Mouse (Mus musculus): ENCODE results near the gene Timp3. TPM values are rescaled to one million over a fixed set of nuclear protein-coding genes. Genes with fewer than 3 reads are reported as not detected.
"Not testable (repeated sequence)": the region's sequence is repeated elsewhere in the genome, so short reads cannot be mapped to it uniquely, and the experiment has no call there.

Gene Timp3
- polyA plus RNA-seq, 1 experiment: 25.3 TPM

DNA sequence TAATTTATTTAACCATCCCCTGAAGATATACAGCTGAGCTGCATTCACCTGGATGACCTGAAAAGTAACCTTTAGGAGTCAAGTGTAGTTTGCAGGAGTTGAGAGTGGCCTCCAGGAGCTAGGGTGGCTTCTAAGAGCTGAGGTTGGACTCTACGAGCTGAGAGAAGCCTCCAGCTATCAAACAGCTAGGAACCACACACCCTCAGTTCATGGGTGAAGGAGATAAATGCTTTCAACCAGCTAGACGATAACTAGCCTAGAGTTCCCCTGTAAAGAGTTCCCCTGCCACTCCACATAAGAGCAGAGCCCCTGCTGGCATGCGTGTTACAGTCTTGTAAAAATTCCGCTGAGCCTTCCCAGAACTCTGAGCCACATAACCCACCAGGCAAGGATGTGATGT lies 69.2 kb downstream of the Timp3 start:
- Histone ChIP-seq H3K4me1 (ENCODE audit: control insufficient read depth, insufficient read depth, insufficient read length) (no peaks in the 10 kb centered on the region), H3K27ac (ENCODE audit: insufficient read depth, low read length) (no peak overlapping the region), H3K27me3 (ENCODE audit: control insufficient read depth, insufficient read depth, low read length) (no peaks in the 10 kb centered on the region), H3K4me3 (ENCODE audit: extremely low read depth, insufficient read depth, insufficient read length) (no peak overlapping the region), H3K36me3 (ENCODE audit: control insufficient read depth, insufficient read depth, low read length) (no peaks in the 10 kb centered on the region)
- TF ChIP-seq POLR2A (IDR thresholded peaks at IDR 0.05; ENCODE audit: low read depth, low read length) (no peak), CTCF (IDR thresholded peaks at IDR 0.05; ENCODE audit: extremely low read depth, insufficient read depth, insufficient read length, insufficient replicate concordance) (no peak)
- 86% methylated on average over 4 of the region's 4 CpGs for WGBS
- no peak for DNase-seq (ENCODE audit: low read depth in 1 of 2, low spot score in 2 of 2)

DNA sequence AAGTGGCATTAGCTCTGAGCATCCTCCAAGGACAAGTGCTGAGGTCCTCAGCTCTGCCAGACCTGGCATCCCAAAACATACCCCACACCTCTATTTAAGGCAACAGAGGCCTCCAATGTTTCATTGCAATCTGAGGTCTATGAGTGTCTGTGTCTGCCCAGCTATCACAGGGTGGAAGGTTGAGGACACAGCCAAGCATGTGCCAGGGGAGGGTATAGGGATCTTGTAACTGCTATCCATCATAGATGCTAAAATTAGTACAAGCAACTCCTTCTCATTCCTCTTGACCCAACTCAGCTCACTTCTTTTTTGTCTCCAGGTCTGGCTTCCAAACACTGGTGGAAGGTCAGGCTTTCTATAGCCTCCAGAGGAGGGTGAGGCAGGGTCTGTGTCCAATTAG lies 71.4 kb downstream of the Timp3 start:
- no peaks in the 10 kb centered on the region for H3K36me3 ChIP-seq (ENCODE audit: control insufficient read depth, insufficient read depth, low read length)
- no peak for DNase-seq (ENCODE audit: low read depth in 1 of 2, low spot score in 2 of 2)
- H3K27me3 ChIP-seq (ENCODE audit: control insufficient read depth, insufficient read depth, low read length): no peaks in the 10 kb centered on the region
- H3K4me1 ChIP-seq (ENCODE audit: control insufficient read depth, insufficient read depth, insufficient read length): no peaks in the 10 kb centered on the region
- TF ChIP-seq CTCF (IDR thresholded peaks at IDR 0.05; ENCODE audit: extremely low read depth, insufficient read depth, insufficient read length, insufficient replicate concordance) (no peak), POLR2A (IDR thresholded peaks at IDR 0.05; ENCODE audit: low read depth, low read length) (no peak)
- H3K27ac ChIP-seq (ENCODE audit: insufficient read depth, low read length): no peak overlapping the region
- no peak overlapping the region for H3K4me3 ChIP-seq (ENCODE audit: extremely low read depth, insufficient read depth, insufficient read length)

DNA sequence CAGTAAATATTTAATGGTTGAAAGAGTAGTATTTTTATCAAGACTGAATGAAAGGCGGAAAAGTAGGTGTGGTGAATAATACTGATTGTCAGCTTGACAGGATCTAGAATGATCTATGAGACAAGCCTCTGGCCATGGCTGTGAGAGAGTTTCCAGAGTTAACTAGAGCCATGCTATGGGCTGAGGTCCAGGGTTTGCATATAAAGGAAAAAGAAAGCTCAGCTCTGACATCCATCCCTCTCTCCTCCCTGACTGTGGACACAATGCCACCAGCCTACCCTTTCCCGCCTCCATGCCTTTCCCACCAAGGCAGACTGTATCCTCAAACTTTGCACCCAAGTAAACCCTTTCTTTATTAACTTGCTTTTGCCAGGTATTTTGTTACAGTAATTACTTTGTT lies 73.9 kb downstream of the Timp3 start:
- TF ChIP-seq POLR2A (IDR thresholded peaks at IDR 0.05; ENCODE audit: low read depth, low read length): no peak
- TF ChIP-seq CTCF (IDR thresholded peaks at IDR 0.05; ENCODE audit: extremely low read depth, insufficient read depth, insufficient read length, insufficient replicate concordance): no peak
- Histone ChIP-seq H3K27me3 (ENCODE audit: control insufficient read depth, insufficient read depth, low read length) (no peaks in the 10 kb centered on the region), H3K4me1 (ENCODE audit: control insufficient read depth, insufficient read depth, insufficient read length) (no peaks in the 10 kb centered on the region), H3K27ac (ENCODE audit: insufficient read depth, low read length) (no peak overlapping the region), H3K4me3 (ENCODE audit: extremely low read depth, insufficient read depth, insufficient read length) (no peak overlapping the region), H3K36me3 (ENCODE audit: control insufficient read depth, insufficient read depth, low read length) (no peaks in the 10 kb centered on the region)
- 97% methylated on average over 2 of the region's 2 CpGs for WGBS
- no peak for DNase-seq (ENCODE audit: low read depth in 1 of 2, low spot score in 2 of 2)

DNA sequence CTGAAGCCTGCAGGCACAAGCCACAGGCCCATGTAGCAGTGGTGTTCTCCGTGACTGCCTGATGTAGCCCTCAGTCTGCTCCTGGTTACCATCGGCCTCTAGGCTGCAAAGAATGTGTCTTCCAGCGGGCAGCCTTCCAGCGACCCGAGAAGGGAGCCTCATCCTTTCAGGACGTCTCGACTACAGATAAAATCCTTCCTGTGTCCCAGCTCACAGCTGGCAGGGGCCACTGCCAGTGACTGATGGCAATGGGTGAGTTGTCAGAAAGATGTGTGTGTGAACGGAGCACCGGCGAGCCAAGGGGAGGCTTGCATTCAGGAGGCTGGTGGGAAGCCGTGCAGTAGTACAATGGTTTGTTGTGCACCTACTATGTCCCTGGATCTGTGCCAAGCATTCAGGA lies 75.7 kb downstream of the Timp3 start:
- Histone ChIP-seq H3K36me3 (ENCODE audit: control insufficient read depth, insufficient read depth, low read length) (no peaks in the 10 kb centered on the region), H3K27ac (ENCODE audit: insufficient read depth, low read length) (no peak overlapping the region), H3K4me1 (ENCODE audit: control insufficient read depth, insufficient read depth, insufficient read length) (no peaks in the 10 kb centered on the region), H3K4me3 (ENCODE audit: extremely low read depth, insufficient read depth, insufficient read length) (no peak overlapping the region), H3K27me3 (ENCODE audit: control insufficient read depth, insufficient read depth, low read length) (no peaks in the 10 kb centered on the region)
- DNase-seq (ENCODE audit: low read depth in 1 of 2, low spot score in 2 of 2): no peak
- 87% methylated on average over 11 of the region's 11 CpGs for WGBS
- TF ChIP-seq CTCF (IDR thresholded peaks at IDR 0.05; ENCODE audit: extremely low read depth, insufficient read depth, insufficient read length, insufficient replicate concordance) (no peak), POLR2A (IDR thresholded peaks at IDR 0.05; ENCODE audit: low read depth, low read length) (no peak)

DNA sequence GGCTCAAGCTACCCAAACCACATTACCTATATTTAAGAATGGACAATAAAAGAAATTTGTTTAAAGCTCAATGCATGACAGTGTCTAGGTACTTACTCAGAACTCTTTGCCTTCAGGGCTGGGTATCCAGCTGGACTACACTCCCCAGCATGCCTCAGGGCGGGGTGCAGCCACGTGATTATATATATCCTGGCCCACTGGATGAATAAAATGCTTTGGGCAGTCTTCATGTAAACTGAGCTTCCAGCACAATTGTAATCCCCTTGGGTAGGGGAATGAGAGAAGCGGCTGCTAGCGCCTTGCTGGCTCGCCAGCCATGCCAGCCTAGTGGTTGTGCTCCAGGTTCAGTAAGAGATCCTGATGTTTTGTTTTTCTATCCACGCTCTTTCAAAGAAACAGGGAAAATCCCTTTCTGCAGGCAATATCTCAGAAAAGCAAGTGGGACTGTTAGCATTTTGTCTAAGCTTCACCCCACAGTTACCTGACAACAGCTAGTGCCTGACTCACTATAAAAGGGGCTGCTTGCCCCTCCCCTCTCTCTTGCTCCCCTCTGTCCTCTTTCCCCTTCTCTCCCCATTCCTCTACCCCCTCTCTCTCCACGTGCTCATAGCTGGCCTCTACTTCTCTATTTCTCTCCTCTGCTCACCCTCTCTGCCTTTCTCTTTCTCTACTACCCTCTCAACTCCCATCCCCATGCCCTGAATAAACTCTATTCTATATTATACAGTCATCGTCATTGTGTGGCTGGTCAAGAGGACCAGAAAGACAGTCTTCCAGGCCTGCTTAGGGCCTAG lies 76.4 kb downstream of the Timp3 start:
- Histone ChIP-seq H3K4me3 (ENCODE audit: extremely low read depth, insufficient read depth, insufficient read length) (no peak overlapping the region), H3K27ac (ENCODE audit: insufficient read depth, low read length) (no peak overlapping the region), H3K27me3 (ENCODE audit: control insufficient read depth, insufficient read depth, low read length) (no peaks in the 10 kb centered on the region), H3K4me1 (ENCODE audit: control insufficient read depth, insufficient read depth, insufficient read length) (no peaks in the 10 kb centered on the region), H3K36me3 (ENCODE audit: control insufficient read depth, insufficient read depth, low read length) (no peaks in the 10 kb centered on the region)
- 80% methylated on average over 8 of the region's 8 CpGs for WGBS
- no peak for DNase-seq (ENCODE audit: low read depth in 1 of 2, low spot score in 2 of 2)
- no peak for TF ChIP-seq POLR2A (IDR thresholded peaks at IDR 0.05; ENCODE audit: low read depth, low read length)
- no peak for TF ChIP-seq CTCF (IDR thresholded peaks at IDR 0.05; ENCODE audit: extremely low read depth, insufficient read depth, insufficient read length, insufficient replicate concordance)

DNA sequence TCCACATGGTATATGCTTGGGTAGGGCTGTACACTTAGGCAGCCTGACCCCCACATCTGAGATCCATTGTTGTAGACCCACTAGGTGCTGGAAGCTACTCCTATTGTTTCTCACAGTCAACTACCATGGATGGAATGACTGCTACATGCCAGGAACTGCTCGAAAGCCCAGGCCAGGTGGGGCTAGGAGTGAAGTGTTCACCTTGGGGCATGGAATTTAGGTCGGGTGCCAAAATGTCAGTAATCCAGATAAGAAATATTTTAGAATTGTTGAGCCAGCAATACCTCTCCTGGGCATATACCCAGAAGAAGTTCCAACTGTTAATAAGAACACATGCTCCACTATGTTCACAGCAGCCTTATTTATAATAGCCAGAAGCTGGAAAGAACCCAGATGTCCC lies 78.6 kb downstream of the Timp3 start:
- not testable (repeated sequence) for H3K27me3 ChIP-seq (ENCODE audit: control insufficient read depth, insufficient read depth, low read length); H3K4me1 ChIP-seq (ENCODE audit: control insufficient read depth, insufficient read depth, insufficient read length); DNase-seq (ENCODE audit: low read depth in 1 of 2, low spot score in 2 of 2); H3K27ac ChIP-seq (ENCODE audit: insufficient read depth, low read length); H3K4me3 ChIP-seq (ENCODE audit: extremely low read depth, insufficient read depth, insufficient read length); H3K36me3 ChIP-seq (ENCODE audit: control insufficient read depth, insufficient read depth, low read length)
- 77% methylated on average over 2 of the region's 2 CpGs for WGBS

DNA sequence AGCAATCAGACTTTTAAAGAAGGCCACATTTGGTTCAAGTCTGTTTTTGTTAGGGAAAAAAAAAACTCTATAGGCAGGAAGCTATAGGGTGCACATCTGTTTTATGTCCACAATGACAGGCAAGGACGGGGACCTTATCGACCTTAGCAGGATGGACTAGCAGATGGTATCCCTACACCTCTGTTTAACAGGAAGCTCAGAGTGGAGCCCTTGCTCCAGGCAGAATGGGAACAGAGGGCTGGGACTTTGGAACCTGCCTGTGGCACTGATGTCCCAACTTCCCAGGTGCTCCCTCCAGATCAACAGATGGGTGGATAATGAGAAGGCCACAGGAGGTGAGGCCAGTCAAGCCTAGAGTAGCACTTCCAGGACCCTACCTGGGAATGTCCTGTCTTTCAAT lies 80.5 kb downstream of the Timp3 start:
- TF ChIP-seq POLR2A (IDR thresholded peaks at IDR 0.05; ENCODE audit: low read depth, low read length) (no peak), CTCF (IDR thresholded peaks at IDR 0.05; ENCODE audit: extremely low read depth, insufficient read depth, insufficient read length, insufficient replicate concordance) (no peak)
- H3K27me3 ChIP-seq (ENCODE audit: control insufficient read depth, insufficient read depth, low read length): no peaks in the 10 kb centered on the region
- 76% methylated on average over 2 of the region's 2 CpGs for WGBS

More for the DNA sequence above, 80.5 kb downstream of the Timp3 start:
- H3K36me3 ChIP-seq (ENCODE audit: control insufficient read depth, insufficient read depth, low read length): no peaks in the 10 kb centered on the region
- H3K4me3 ChIP-seq (ENCODE audit: extremely low read depth, insufficient read depth, insufficient read length): no peak overlapping the region
- DNase-seq (ENCODE audit: low read depth in 1 of 2, low spot score in 2 of 2): no peak
- no peaks in the 10 kb centered on the region for H3K4me1 ChIP-seq (ENCODE audit: control insufficient read depth, insufficient read depth, insufficient read length)
- H3K27ac ChIP-seq (ENCODE audit: insufficient read depth, low read length): no peak overlapping the region
